Comparison of ENCODE assay signal across 17 mouse cellular contexts in the genomic region with DNA sequence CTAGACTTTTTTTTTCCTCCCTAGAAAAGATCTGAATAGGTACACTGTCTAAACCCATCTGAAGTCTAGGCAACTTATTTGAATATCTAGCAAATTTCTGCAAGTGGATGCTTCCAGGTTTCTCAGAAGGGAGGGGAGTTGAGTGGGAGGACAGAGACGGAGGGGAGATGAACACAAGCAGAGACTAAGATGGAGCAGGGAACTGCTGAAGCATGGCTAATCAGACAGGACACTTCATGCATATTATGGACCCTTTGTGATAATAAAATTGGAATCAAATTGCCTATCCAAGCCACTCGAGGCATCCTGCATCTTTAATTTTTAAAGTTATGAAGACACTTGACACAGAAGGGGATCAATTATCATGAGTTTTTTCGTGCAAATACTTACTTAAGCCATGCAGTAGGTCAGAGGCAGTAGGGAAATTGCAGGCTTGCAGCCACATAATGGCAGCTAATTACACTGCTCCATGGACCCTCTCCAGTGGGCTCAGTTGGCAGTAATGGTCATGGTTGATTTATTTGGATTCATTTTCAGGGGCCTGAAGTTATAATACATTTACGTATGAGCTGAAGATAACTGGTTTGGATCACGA.
DNase-seq lines count a peak whose midpoint lies in the region; ATAC-seq lines count a peak whose summit lies in the region.
"Had no signal": no experiment of that assay in that cellular context is flagged by ENCODE, and none has a peak within 500 bp of the region (broad histone marks: within the 10 kb centered on the region; RNA-seq: fewer than 3 reads in every experiment).

No protein-coding gene starts in this region.

- H3K27ac ChIP-seq in midbrain, embryonic 14.5 days (replicated peaks; ENCODE audit: low read depth, low read length): no peak overlapping the region
- H3K27ac ChIP-seq: heart, adult 2 months; heart, embryonic 15.5 days; limb, embryonic 15.5 days had no signal

- H3K27me3 ChIP-seq in midbrain, embryonic 14.5 days (ENCODE audit: control insufficient read depth, insufficient read depth, low read length): no peaks in the 10 kb centered on the region
- H3K27me3 ChIP-seq: heart, embryonic 15.5 days; limb, embryonic 15.5 days had no signal

- ATAC-seq in midbrain, embryonic 14.5 days (ENCODE audit: low FRiP score, low TSS enrichment): peak; percentile 77
- ATAC-seq: forebrain, embryonic 16.5 days had no signal

- 13% methylated on average over 5 of the region's 5 CpGs for WGBS in midbrain, embryonic 14.5 days

- H3K9me3 ChIP-seq in midbrain, embryonic 14.5 days (ENCODE audit: control insufficient read depth, low read length): no peaks in the 10 kb centered on the region
- H3K9me3 ChIP-seq: heart, embryonic 15.5 days; limb, embryonic 15.5 days had no signal

- H3K9ac ChIP-seq in midbrain, embryonic 14.5 days (replicated peaks; ENCODE audit: low read length): no peak overlapping the region
- H3K9ac ChIP-seq: heart, embryonic 15.5 days; limb, embryonic 15.5 days had no signal

- intact Hi-C loops in left cerebral cortex, postnatal 4 days (cut with DNase I): no loop called here

- H3K4me2 ChIP-seq in midbrain, embryonic 14.5 days (ENCODE audit: low read length): no peak overlapping the region
- H3K4me2 ChIP-seq: heart, embryonic 15.5 days; limb, embryonic 15.5 days had no signal

- H3K36me3 ChIP-seq in midbrain, embryonic 14.5 days (ENCODE audit: control insufficient read depth, insufficient read depth, low read length): no peaks in the 10 kb centered on the region
- H3K36me3 ChIP-seq: heart, embryonic 15.5 days; limb, embryonic 15.5 days had no signal

- no peak overlapping the region for H3K4me3 ChIP-seq in midbrain, embryonic 14.5 days (replicated peaks; ENCODE audit: low read depth, low read length)
- H3K4me3 ChIP-seq: heart, adult 2 months; heart, embryonic 15.5 days; limb, embryonic 15.5 days had no signal

- DNase-seq in cerebellum, postnatal 10 days: peak; percentile 30 to 50
- DNase-seq in cerebellum, adult 9-10 months: no peak
- peak; percentile 13 for DNase-seq in left cerebral cortex, postnatal 4 days
- no peak for DNase-seq in left cerebral cortex, adult 9 months (ENCODE audit: low spot score in 2 of 2)
- DNase-seq in midbrain, embryonic 14.5 days: peak; percentile 34
- DNase-seq in retina, embryonic 14.5 days (ENCODE audit: low spot score): peak; percentile 68
- DNase-seq in kidney, adult 11 months: no peak
- DNase-seq in cerebellum, adult 9-11 months: no peak
- DNase-seq: heart, adult 2 months; kidney, adult 8-10 months; kidney, postnatal 25 days; lung, postnatal 14 days; right cerebral cortex, adult 18-20 months; thymus, postnatal 36 days had no signal

- no peaks in the 10 kb centered on the region for H3K4me1 ChIP-seq in midbrain, embryonic 14.5 days (ENCODE audit: control insufficient read depth, insufficient read depth, low read length)
- H3K4me1 ChIP-seq: heart, embryonic 15.5 days; limb, embryonic 15.5 days had no signal

Comparison
In these comparisons a context has a peak if more than half of its experiments do, and no peak if none do; other contexts are left out.
1. DNase-seq: peak in cerebellum, postnatal 10 days (2 of 2), left cerebral cortex, postnatal 4 days (single experiment), midbrain, embryonic 14.5 days (single experiment) and retina, embryonic 14.5 days (single experiment); none in cerebellum, adult 9-10 months (single experiment), left cerebral cortex, adult 9 months (0 of 2), kidney, adult 11 months (single experiment) and cerebellum, adult 9-11 months (single experiment).